Mouse (Mus musculus) bone marrow, adult 2 months (tissue): ENCODE results near the gene Gm6509. TPM values are rescaled to one million over a fixed set of nuclear protein-coding genes. Genes with fewer than 3 reads are reported as not detected.
"Not testable (repeated sequence)": the region's sequence is repeated elsewhere in the genome, so short reads cannot be mapped to it uniquely, and the experiment has no call there.

Experiments
- H3K27ac ChIP-seq: fragments of 200-500 bp; 2 replicates; pipeline ENCODE4 v1.5.1; 2012; ENCODE audit warnings: low read depth, mild to moderate bottlenecking, control low read depth, inconsistent platforms, low read length; ENCODE audit not compliant: control insufficient read depth, poor library complexity, insufficient read depth
- H3K4me1 ChIP-seq: fragments of 200-500 bp; 2 replicates; pipeline ENCODE4 v1.6.1; 2011; ENCODE audit warnings: low read length; ENCODE audit not compliant: control insufficient read depth, insufficient read depth
- H3K4me3 ChIP-seq: fragments of 200-500 bp; replicated peaks from 2 replicates; pipeline ENCODE3; 2011; ENCODE audit warnings: mild to moderate bottlenecking, low read depth, low read length, control low read depth; ENCODE audit not compliant: control insufficient read depth
- WGBS: fragments of 180-500 bp; shearing (Covaris S2); methylation state at CpG from one replicate; pipeline ENCODE4 v1.1.7; 2018; 5-methylcytosine and 5-hydroxymethylcytosine counted together
- polyA plus RNA-seq: library from polyadenylated mRNA; stranded (reverse); fragments of >200 nt; gene quantifications from 2 replicates; pipeline ENCODE4 v1.2.4, GENCODE M21; 2011; ENCODE audit warnings: low replicate concordance; ENCODE audit not compliant: missing spikeins, insufficient read depth, insufficient read length

Gene Gm6509
- not detected in 2 replicates for polyA plus RNA-seq

GRCm38 (mm10) chr5:94623679-94624078, at the start of gene Gm6509:
TSS of gene Gm6509 (plus strand) at chr5:94623979.
- H3K4me1 ChIP-seq, H3K4me3 ChIP-seq, H3K27ac ChIP-seq: not testable (repeated sequence)
- WGBS = 83% methylated on average over 1 of the region's 2 CpGs

GRCm38 (mm10) chr5:94616242-94616641, 7.5 kb upstream of the Gm6509 start, which contains the start of gene Gm3147:
TSS of gene Gm3147 (minus strand) at chr5:94616342.
- H3K27ac ChIP-seq, H3K4me1 ChIP-seq: not testable (repeated sequence)
- WGBS = no CpG with 5 or more reads among the region's 1 CpGs

GRCm38 (mm10) chr5:94648082-94648481, 24.3 kb downstream of the Gm6509 start, which contains the start of gene Gm6205:
TSS of gene Gm6205 (plus strand) at chr5:94648382.
- H3K4me1 ChIP-seq, H3K4me3 ChIP-seq, H3K27ac ChIP-seq: not testable (repeated sequence)
- WGBS = no CpG with 5 or more reads among the region's 2 CpGs

More at GRCm38 (mm10) chr5:94616242-94616641, 7.5 kb upstream of the Gm6509 start, which contains the start of gene Gm3147:
- not testable (repeated sequence) for H3K4me3 ChIP-seq

Other genes starting within 250 kb of the Gm6509 start
- gene Gm7682, start 178.2 kb upstream of the Gm6509 start, polyA plus RNA-seq = not detected in 2 replicates
- 1.5 TPM in 1 of 2 replicates, not detected in the other for gene Gm3139, start 97.7 kb upstream of the Gm6509 start, polyA plus RNA-seq
- gene Gm3147, start 7.6 kb upstream of the Gm6509 start, polyA plus RNA-seq = not detected in 2 replicates
- gene Gm6205, start 24.4 kb downstream of the Gm6509 start, polyA plus RNA-seq = not detected in 2 replicates
- gene Gm3183, start 241.5 kb downstream of the Gm6509 start, polyA plus RNA-seq = 1.5 TPM in 1 of 2 replicates, not detected in the other